Mouse (Mus musculus) heart, postnatal 0 days (tissue): ENCODE data around the gene Fxyd3. TPM values are rescaled to one million over a fixed set of nuclear protein-coding genes. Genes with fewer than 3 reads are reported as not detected.

ENCODE experiments used
- ATAC-seq: fragments of 200-750 bp; cut with Nextera tagmentation; 2 replicates; pipeline ENCODE4 v1.8.0; 2017; ENCODE audit warnings: low read depth, moderate number of reproducible peaks, moderate library complexity; ENCODE audit not compliant: insufficient read depth
- DNase-seq: peaks from one replicate; pipeline ENCODE4 v3.0.0-alpha.2; 2016; ENCODE audit warnings: low spot score
- H3K27ac ChIP-seq: fragments of 300-500 bp; sonication (generic); 2 replicates; pipeline ENCODE4 v1.5.1; 2014; ENCODE audit warnings: low read depth, mild to moderate bottlenecking
- H3K27me3 ChIP-seq: fragments of 300-500 bp; sonication (generic); 2 replicates; pipeline ENCODE4 v1.6.1; 2014; ENCODE audit warnings: low read length, mixed read lengths; ENCODE audit not compliant: control insufficient read depth, insufficient read depth
- H3K36me3 ChIP-seq: fragments of 300-500 bp; sonication (generic); replicated peaks from 2 replicates; pipeline ENCODE4 v1.6.1; 2014; ENCODE audit warnings: low read length, mixed read lengths; ENCODE audit not compliant: control insufficient read depth, insufficient read depth
- H3K4me1 ChIP-seq: fragments of 300-500 bp; sonication (generic); 2 replicates; pipeline ENCODE4 v1.6.1; 2014; ENCODE audit warnings: antibody characterized with exemption; ENCODE audit not compliant: control insufficient read depth, insufficient read depth
- H3K4me2 ChIP-seq: fragments of 300-500 bp; sonication (generic); 2 replicates; pipeline ENCODE4 v1.6.1; 2014; ENCODE audit warnings: low read depth, mild to moderate bottlenecking, low read length, moderate library complexity
- H3K4me3 ChIP-seq: fragments of 300-500 bp; sonication (generic); 2 replicates; pipeline ENCODE4 v1.5.1; 2014; ENCODE audit warnings: low read depth, low read length
- H3K9ac ChIP-seq: fragments of 300-500 bp; sonication (generic); replicated peaks from 2 replicates; pipeline ENCODE4 v1.6.1; 2014; ENCODE audit warnings: low read depth, low read length, mixed read lengths
- H3K9me3 ChIP-seq: fragments of 300-500 bp; sonication (generic); replicated peaks from 2 replicates; pipeline ENCODE4 v1.6.1; 2016; ENCODE audit warnings: low read length; ENCODE audit not compliant: control insufficient read depth
- CTCF ChIP-seq: IDR thresholded peaks from 2 replicates; pipeline ENCODE4 v1.5.1; 2016; ENCODE audit warnings: antibody characterized with exemption, control low read depth, low read depth
- EP300 ChIP-seq: IDR thresholded peaks from 2 replicates; pipeline ENCODE4 v1.6.1; 2016; ENCODE audit warnings: antibody characterized with exemption, low read depth
- WGBS: fragments of 180-500 bp; shearing (Covaris S2); extraction: QIAGEN DNeasy Blood & Tissue Kit; methylation state at CpG from one replicate; pipeline ENCODE4 v1.1.7; 2014; 5-methylcytosine and 5-hydroxymethylcytosine counted together
- polyA plus RNA-seq: library from polyadenylated mRNA; unstranded; fragments of >200 nt; fragmentation: Nextera tagmentation; extraction: Ambion mirVana; gene quantifications from 2 replicates; pipeline ENCODE4 v1.2.1, GENCODE M21; 2015
- total RNA-seq: library from RNA; depleted of rRNA; stranded (reverse); fragments of >200 nt; gene quantifications from 2 replicates; pipeline ENCODE4 v1.2.3, GENCODE M21; 2014; ENCODE audit warnings: low replicate concordance

Gene Fxyd3
- total and polyA plus RNA-seq, 2 experiments from 2014 or later = 0.66 to 0.92 TPM

GRCm38 (mm10) chr7:31107781-31108180 is 31.3 kb upstream of the Fxyd3 start:
- H3K27ac ChIP-seq = no peak overlapping the region
- no peaks in the 10 kb centered on the region for H3K9me3 ChIP-seq
- no peak overlapping the region for H3K4me2 ChIP-seq
- no peak overlapping the region for H3K4me3 ChIP-seq
- 88% methylated on average over 11 of the region's 11 CpGs for WGBS
- no peak for ATAC-seq
- no peak for DNase-seq
- H3K9ac ChIP-seq = no peak overlapping the region
- TF ChIP-seq CTCF = no peak
- TF ChIP-seq EP300 = no peak
- H3K4me1 ChIP-seq = peaks cover 4% of the 10 kb centered on the region; the same call in 1 of the 2 replicates
- no peaks in the 10 kb centered on the region for H3K36me3 ChIP-seq
- H3K27me3 ChIP-seq = 0 out of 2 replicates have a peak, but pooled peaks cover under 1% of the 10 kb centered on the region

- DNase-seq (no peak), ATAC-seq (no peak)
- Histone ChIP-seq H3K9ac (no peak overlapping the region), H3K4me2 (no peak overlapping the region), H3K27me3 (peaks cover 9% of the 10 kb centered on the region; the same call in 1 of the 2 replicates), H3K36me3 (no peaks in the 10 kb centered on the region), H3K9me3 (no peaks in the 10 kb centered on the region), H3K27ac (no peak overlapping the region), H3K4me3 (no peak overlapping the region), H3K4me1 (peaks cover 4% of the 10 kb centered on the region; the same call in 1 of the 2 replicates)
- WGBS = 53% methylated on average over 3 of the region's 3 CpGs
- TF ChIP-seq EP300 (no peak), CTCF (no peak)
Measured at GRCm38 (mm10) chr7:31106166-31106565, 29.7 kb upstream of the Fxyd3 start.

DNA sequence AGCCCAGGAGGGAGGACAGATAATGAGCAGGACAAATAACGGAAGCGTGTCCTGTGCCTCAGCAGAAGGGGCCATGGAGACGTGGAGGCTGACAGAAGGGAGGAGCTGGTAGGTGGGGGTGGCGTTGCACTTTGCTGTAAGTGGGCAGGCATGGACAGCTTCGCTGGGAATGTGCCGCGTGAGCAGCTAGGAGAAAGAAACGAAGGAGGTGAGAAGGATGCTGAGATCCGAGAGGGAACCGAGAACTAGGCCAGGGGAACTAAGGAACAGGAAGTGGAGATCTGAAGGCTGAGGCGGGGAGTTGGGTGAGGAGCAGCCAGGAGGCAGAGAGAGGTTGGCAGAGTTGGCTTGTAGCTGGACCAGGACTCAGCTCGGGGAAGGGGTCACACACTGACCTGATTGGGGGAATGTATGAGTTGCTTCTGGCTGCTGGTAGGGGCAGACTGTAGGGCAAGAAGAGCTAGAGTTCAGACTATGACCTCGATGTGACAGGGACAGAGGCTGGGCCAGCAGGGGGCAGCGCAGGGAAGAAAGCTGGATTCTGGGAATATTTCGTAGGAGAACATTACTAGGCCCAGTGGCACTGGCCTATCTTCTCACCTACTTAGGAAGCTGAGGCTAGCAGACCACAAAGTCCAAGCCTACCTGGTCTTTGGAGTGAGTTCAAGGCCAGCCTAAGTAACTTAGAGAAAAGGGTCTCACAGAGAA is 28.7 kb upstream of the Fxyd3 start:
- H3K4me1 ChIP-seq = peaks cover 4% of the 10 kb centered on the region; the same call in 1 of the 2 replicates
- ATAC-seq = no peak
- no peaks in the 10 kb centered on the region for H3K9me3 ChIP-seq
- no peak overlapping the region for H3K9ac ChIP-seq
- 30% methylated on average over 15 of the region's 15 CpGs for WGBS
- H3K4me2 ChIP-seq = no peak overlapping the region
- peaks cover 9% of the 10 kb centered on the region; the same call in 1 of the 2 replicates for H3K27me3 ChIP-seq
- H3K27ac ChIP-seq = no peak overlapping the region
- peak; percentile 69 for TF ChIP-seq CTCF
- TF ChIP-seq EP300 = no peak
- DNase-seq = peak; percentile 54
- no peaks in the 10 kb centered on the region for H3K36me3 ChIP-seq
- H3K4me3 ChIP-seq = no peak overlapping the region

DNA sequence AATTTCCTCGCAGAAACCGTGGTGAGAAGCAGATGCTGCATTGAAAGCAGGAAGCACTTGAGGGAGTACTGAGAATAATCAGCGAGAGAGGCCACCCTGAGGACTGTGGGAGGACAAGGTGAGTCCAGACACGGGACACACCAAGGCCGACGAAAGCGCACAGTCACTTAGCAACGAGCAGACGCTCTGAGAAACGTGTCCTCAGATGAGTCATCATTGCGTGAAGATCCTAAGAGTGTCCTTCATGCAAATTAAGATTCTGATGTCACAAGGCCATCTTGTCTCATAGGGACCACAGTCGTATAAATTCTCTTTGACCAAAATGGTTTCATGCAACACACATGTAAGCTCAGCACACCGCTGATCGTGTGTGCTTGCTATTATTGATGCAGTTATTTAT is 24.3 kb upstream of the Fxyd3 start:
- H3K27ac ChIP-seq = no peak overlapping the region
- no peak for ATAC-seq
- no peaks in the 10 kb centered on the region for H3K9me3 ChIP-seq
- H3K4me3 ChIP-seq = no peak overlapping the region
- H3K27me3 ChIP-seq = peaks cover 9% of the 10 kb centered on the region; the same call in 1 of the 2 replicates
- H3K9ac ChIP-seq = no peak overlapping the region
- no peaks in the 10 kb centered on the region for H3K4me1 ChIP-seq
- TF ChIP-seq CTCF = no peak
- no peak for TF ChIP-seq EP300
- WGBS = 53% methylated on average over 14 of the region's 14 CpGs
- no peaks in the 10 kb centered on the region for H3K36me3 ChIP-seq
- no peak overlapping the region for H3K4me2 ChIP-seq
- no peak for DNase-seq

- WGBS = 77% methylated on average over 6 of the region's 6 CpGs
Measured at GRCm38 (mm10) chr7:31099612-31099982, 23.1 kb upstream of the Fxyd3 start.

More at GRCm38 (mm10) chr7:31099612-31099982, 23.1 kb upstream of the Fxyd3 start:
- Histone ChIP-seq H3K9me3 (no peaks in the 10 kb centered on the region), H3K4me1 (no peaks in the 10 kb centered on the region), H3K4me2 (no peak overlapping the region), H3K4me3 (no peak overlapping the region), H3K27ac (no peak overlapping the region), H3K9ac (no peak overlapping the region), H3K36me3 (no peaks in the 10 kb centered on the region), H3K27me3 (peaks cover 9% of the 10 kb centered on the region; the same call in 1 of the 2 replicates)
- DNase-seq (no peak), ATAC-seq (no peak)
- TF ChIP-seq EP300 (no peak), CTCF (no peak)
